Mouse (Mus musculus): ENCODE measurements around the gene Rab3ip. TPM values are rescaled to one million over a fixed set of nuclear protein-coding genes. Genes with fewer than 3 reads are reported as not detected.

Rab3ip gene
- total RNA-seq, 2 experiments from 2014 or later, result 43.8 to 47.5 TPM

- no peak for DNase-seq (ENCODE audit: low spot score in 2 of 2)
- intact Hi-C loops (cut with DNase I), result no loop called here
Observed at GRCm38 (mm10) chr10:116926428-116927113, 24.0 kb downstream of the Rab3ip start.

DNA sequence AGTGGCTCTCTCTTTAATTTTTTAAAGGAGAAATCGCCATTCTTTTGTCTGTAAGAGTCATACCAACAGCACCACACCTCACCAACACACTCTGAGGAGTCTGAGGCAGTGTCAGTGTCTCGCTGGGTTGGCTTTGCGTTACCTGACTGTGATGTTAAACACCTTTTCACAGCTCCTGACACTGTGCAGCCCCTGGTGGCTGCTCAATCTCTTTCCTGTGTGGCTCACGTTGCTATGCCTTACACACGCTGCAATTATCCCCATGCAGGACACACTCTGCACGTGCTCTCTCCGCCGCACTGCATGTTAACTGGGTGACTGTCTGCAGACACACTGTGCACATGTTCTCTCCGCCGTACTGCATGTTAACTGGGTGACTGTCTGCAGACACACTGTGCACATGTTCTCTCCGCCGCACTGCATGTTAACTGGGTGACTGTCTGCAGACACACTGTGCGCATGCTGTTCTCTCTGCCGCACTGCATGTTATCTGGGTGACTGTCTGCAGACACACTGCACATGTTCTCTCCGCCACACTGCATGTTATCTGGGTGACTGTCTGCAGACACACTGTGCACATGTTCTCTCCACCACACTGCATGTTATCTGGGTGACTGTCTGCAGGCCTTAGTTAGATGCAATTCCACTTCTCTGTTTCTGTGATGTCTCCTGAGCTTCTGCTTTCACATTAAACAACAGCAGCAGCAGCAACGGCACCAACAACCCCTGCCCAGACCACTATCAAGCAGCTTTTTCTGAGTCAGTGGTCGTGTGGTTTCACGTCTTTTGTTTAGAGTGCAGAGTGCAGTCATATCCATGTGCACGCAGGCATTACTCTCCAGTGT is 26.7 kb downstream of the Rab3ip start:
- intact Hi-C loops (cut with DNase I), result no loop called here
- DNase-seq (ENCODE audit: low spot score in 2 of 2), result no peak

DNA sequence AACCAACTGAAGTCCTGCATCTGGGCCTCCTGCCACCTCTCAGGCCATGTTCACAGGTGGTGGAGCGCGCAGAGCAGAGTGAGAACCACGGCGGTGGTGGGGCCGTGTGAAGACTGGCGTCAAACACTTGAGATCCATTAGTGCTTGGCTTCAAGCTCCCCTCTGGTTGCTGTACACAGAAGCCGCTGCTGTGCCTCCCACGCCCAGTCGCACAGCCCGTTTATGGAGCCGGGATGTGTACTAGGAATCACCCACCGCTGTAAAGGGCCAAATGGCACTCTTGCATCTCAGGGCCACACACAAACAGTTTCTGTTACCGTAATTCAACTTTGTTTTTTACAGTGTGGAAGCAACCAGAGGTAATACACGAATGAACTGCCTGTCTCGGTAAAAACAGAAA is 28.4 kb downstream of the Rab3ip start:
- no peak for DNase-seq (ENCODE audit: low spot score in 2 of 2)
- intact Hi-C loops (cut with DNase I), result no loop called here

DNA sequence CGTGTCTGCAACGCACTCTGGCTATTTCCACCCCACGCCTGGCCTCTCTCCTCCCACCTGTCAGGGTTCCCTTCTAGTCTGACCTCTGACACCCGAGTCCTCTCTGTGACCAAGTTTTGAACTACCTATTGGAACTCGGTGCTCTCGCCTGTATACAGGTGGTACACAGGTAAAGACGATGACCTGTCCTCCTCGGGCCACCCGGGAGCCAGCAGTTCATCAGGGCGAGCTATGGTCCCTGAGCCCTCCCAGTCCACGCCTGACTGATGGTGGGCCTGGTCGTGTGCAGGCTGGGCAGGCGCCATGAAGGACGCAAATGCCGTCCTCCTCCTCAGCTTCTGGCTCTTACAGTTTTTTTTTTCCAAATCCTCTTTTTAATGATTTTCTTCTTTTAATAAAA is 29.2 kb downstream of the Rab3ip start:
- no peak for DNase-seq (ENCODE audit: low spot score in 2 of 2)
- intact Hi-C loops (cut with DNase I), result no loop called here

DNA sequence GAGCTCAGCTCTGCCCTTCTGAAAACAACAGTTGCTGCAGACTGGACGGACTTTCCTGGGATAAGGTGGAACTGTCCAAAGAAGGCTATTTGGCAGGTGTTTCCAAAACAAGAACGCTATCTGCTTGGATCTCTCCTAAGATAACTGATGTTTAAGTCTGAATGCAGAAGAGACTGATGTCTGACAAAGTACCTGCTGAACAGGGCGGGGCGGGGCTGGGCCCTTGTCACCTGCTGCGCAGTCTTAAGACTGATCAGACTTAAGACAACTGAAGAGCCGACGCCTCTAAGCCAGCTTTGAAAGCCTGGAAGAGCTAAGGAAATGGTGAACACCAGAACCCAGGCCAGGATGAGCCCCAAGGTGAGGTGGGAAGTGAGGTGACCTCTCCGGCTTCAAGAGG is 29.9 kb downstream of the Rab3ip start:
- no peak for DNase-seq (ENCODE audit: low spot score in 2 of 2)
- intact Hi-C loops (cut with DNase I), result no loop called here

- intact Hi-C loops (cut with DNase I), result no loop called here
- no peak for DNase-seq (ENCODE audit: low spot score in 2 of 2)
Observed at GRCm38 (mm10) chr10:116919368-116920317, 30.9 kb downstream of the Rab3ip start.

DNA sequence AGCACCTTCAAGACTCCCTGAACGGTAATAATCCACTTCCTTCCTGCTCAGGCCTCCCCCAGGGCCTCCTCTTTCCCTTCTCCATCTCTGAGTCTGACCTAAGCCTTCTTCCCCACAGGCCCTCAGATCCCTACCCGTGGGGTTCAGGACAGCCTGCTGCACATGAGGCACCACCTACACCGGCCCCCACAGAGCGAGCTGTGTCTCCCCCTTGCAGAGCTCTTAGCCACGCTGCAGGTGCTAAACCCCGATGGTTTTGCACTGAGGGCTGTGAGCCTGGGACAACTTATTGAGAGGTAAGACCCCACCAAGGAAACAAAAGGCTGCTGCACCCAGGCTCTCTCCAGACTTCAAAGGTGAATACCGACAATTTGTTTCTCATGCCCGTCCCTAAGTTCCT is 34.0 kb downstream of the Rab3ip start:
- intact Hi-C loops (cut with DNase I), result no loop called here
- DNase-seq (ENCODE audit: low spot score in 2 of 2), result no peak

- intact Hi-C loops (cut with DNase I), result no loop called here
- DNase-seq (ENCODE audit: low spot score in 2 of 2), result no peak
Observed at GRCm38 (mm10) chr10:116915286-116915685, 35.3 kb downstream of the Rab3ip start.

DNA sequence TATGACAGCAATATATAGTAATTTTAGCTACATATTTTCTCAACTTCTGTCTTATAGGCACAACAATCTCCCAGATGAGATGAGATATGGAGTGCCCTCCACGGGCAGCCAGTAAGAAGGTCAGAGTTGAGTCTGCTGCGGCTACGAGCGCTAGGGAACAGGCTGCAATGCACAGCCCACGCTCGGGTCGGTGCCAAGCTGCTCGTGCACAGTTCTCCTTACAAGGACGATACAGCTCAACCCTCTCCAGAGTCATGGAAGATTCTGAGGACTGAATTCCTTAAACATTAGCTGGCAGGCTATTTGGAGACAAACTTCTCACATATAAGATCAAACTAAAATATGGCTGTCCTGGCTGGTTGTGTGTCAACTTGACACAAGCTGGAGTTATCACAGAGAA is 36.0 kb downstream of the Rab3ip start:
- intact Hi-C loops (cut with DNase I), result no loop called here
- no peak for DNase-seq (ENCODE audit: low spot score in 2 of 2)

DNA sequence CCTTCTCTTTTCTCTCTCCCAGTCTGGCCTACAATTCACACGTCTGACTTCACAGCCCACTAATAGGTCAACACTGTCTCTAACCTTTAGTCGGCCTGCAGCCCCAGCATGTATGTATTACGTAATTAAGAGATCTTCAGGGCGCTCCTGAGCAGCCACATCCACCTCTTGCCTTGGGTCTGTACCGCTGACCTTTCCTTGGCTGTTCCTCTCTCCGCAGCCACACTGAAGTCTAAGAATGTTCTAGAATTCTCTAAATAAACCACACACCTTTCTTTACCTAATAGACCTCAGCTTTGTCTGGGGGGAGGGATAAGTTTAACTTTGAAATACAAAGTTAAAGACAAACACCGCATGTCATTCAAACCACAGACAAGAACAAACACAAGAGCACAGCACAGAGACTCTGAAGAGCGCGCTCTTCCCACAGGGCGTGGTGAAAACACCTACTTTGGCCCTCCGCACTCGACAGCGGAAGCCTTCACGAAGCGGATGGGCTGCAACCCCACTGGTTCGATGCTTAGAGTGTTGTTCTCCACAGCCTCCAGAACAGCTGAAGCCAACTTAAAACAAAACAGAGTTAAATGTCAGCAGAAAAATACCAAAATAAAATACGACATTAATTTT is 36.8 kb downstream of the Rab3ip start:
- intact Hi-C loops (cut with DNase I), result no loop called here
- no peak for DNase-seq (ENCODE audit: low spot score in 2 of 2)

DNA sequence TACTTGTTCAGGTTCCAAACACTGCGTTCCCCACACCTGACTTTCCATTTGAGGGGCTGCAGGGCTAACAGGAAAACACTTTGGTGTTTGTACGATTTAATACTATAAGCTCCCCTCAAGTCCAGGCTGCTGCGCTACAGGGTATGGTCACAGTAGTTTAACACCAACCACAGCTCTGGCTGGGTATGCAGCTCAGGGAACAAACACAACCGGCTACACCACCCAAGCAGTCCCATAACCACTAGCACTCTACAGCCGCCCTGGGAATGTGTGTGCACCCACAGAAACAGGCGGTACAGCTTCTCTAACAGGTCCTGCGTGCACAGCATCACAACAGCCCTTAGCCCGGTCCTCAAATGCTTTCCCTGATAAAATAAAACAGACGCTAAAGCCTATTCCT is 37.7 kb downstream of the Rab3ip start:
- no peak for DNase-seq (ENCODE audit: low spot score in 2 of 2)
- intact Hi-C loops (cut with DNase I), result no loop called here

- intact Hi-C loops (cut with DNase I), result no loop called here
- no peak for DNase-seq (ENCODE audit: low spot score in 2 of 2)
Observed at GRCm38 (mm10) chr10:116908901-116909642, 41.5 kb downstream of the Rab3ip start.

- intact Hi-C loops (cut with DNase I), result no loop called here
- DNase-seq (ENCODE audit: low spot score in 2 of 2), result no peak
Observed at GRCm38 (mm10) chr10:116906794-116907193, 43.8 kb downstream of the Rab3ip start.

GRCm38 (mm10) chr10:116904503-116904908 is 46.1 kb downstream of the Rab3ip start:
- DNase-seq (ENCODE audit: low spot score in 2 of 2), result no peak
- intact Hi-C loops (cut with DNase I), result no loop called here

- intact Hi-C loops (cut with DNase I), result no loop called here
- no peak for DNase-seq (ENCODE audit: low spot score in 2 of 2)
Observed at GRCm38 (mm10) chr10:116896336-116897177, 54.0 kb downstream of the Rab3ip start, which contains the start of gene Myrfl. TSS of gene Myrfl (minus strand) at chr10:116896919.

DNA sequence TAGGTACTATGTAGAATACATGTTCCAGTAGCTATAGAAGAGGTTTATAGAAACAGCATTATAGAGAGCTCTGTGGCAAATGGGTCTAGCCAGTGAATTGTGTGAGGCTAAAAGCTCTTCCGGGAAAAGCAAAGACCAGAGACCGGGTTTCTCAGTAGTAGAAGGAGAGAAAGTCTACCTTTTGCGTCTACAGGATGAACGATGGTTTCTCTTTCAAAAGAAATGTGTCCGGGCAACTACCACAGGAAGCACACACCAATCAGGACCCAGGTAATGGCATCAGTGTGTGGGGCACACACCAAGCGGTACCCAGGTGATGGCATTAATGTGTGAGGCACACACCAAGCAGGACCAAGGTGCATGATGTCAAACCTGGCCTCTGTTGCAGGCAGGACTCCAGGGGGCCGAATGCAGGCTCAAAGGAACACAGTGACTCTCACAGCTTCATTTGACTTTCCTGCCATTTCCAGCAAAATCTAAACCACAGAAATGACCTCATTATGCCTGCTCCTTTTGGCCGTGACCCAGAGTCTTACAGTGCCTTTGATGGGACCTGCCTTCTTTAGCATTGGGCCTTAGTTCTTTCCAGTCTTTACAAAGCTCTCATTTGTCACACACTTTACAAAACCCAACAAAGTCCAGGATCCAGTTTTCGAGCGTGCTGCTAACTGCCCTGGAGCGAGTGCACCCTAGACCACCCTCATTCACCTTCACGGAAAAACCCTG is 55.3 kb downstream of the Rab3ip start:
- intact Hi-C loops (cut with DNase I), result no loop called here
- no peak for DNase-seq (ENCODE audit: low spot score in 2 of 2)

DNA sequence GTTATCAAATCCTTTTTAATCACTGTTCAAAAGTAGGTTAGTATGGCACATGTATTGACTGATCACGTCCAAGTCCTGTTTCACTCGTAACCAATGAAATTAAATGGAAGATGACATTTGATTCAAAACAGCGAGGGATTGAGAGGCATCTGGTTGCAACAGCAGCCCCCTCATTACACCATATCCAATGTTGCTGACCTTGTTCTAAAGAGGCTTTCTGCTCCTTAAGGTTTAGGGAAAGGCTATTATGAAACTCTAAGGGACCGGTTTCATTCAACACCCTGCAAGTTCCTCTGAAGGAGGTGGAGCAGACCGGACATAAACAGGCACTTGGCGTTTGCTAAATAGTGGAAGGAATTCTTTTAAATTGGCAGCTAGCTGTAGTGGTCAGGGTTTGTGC is 56.0 kb downstream of the Rab3ip start:
- DNase-seq (ENCODE audit: low spot score in 2 of 2), result no peak
- intact Hi-C loops (cut with DNase I), result loop anchor here (5.0 kb wide), 1 partner anchor 562 kb away; no protein-coding TSS in a partner anchor

All from left cerebral cortex, postnatal 14 days (tissue).